Mouse (Mus musculus): ENCODE data around the gene Capn3. TPM values are rescaled to one million over a fixed set of nuclear protein-coding genes. Genes with fewer than 3 reads are reported as not detected.

Capn3 gene
- total and polyA plus RNA-seq, 2 experiments = 1.0 to 2.5 TPM

- Histone ChIP-seq H3K27ac (replicated peaks; ENCODE audit: insufficient read depth, low read depth, low read length) (no peak overlapping the region; the same call in 1 of the 2 replicates), H3K9ac (ENCODE audit: low read depth, low read length) (no peak overlapping the region), H3K4me1 (ENCODE audit: control insufficient read depth, insufficient read depth, low read length) (0 out of 2 replicates have a peak, but pooled peaks cover 3% of the 10 kb centered on the region), H3K4me3 (ENCODE audit: insufficient read depth, low read depth, low read length) (no peak overlapping the region), H3K27me3 (ENCODE audit: control insufficient read depth, insufficient read depth, low read length) (no peaks in the 10 kb centered on the region), H3K79me2 (ENCODE audit: control insufficient read depth, insufficient read depth, low read length) (no peaks in the 10 kb centered on the region), H3K36me3 (ENCODE audit: control insufficient read depth, insufficient read depth, low read length) (no peaks in the 10 kb centered on the region)
- TF ChIP-seq POLR2A (IDR thresholded peaks at IDR 0.05; ENCODE audit: extremely low read depth, insufficient read depth, low read length) = no peak
- no peak for TF ChIP-seq CTCF (IDR thresholded peaks at IDR 0.05; ENCODE audit: low read depth, low read length)
- 73% methylated on average over 8 of the region's 8 CpGs for WGBS
- DNase-seq (ENCODE audit: extremely low read depth, low read depth, low spot score) = no peak
Measured at GRCm38 (mm10) chr2:120482506-120483389, 26.9 kb downstream of the Capn3 start.

GRCm38 (mm10) chr2:120484241-120484640 is 28.4 kb downstream of the Capn3 start:
- no peak for DNase-seq (ENCODE audit: extremely low read depth, low read depth, low spot score)
- no peak overlapping the region for H3K4me3 ChIP-seq (ENCODE audit: insufficient read depth, low read depth, low read length)
- no peak for TF ChIP-seq CTCF (IDR thresholded peaks at IDR 0.05; ENCODE audit: low read depth, low read length)
- no peak overlapping the region for H3K9ac ChIP-seq (ENCODE audit: low read depth, low read length)
- H3K27ac ChIP-seq (replicated peaks; ENCODE audit: insufficient read depth, low read depth, low read length) = no peak overlapping the region
- H3K79me2 ChIP-seq (ENCODE audit: control insufficient read depth, insufficient read depth, low read length) = no peaks in the 10 kb centered on the region
- no peaks in the 10 kb centered on the region for H3K36me3 ChIP-seq (ENCODE audit: control insufficient read depth, insufficient read depth, low read length)
- 0 out of 2 replicates have a peak, but pooled peaks cover 3% of the 10 kb centered on the region for H3K4me1 ChIP-seq (ENCODE audit: control insufficient read depth, insufficient read depth, low read length)
- 87% methylated on average over 3 of the region's 3 CpGs for WGBS
- H3K27me3 ChIP-seq (ENCODE audit: control insufficient read depth, insufficient read depth, low read length) = no peaks in the 10 kb centered on the region

GRCm38 (mm10) chr2:120493254-120493653 is 37.4 kb downstream of the Capn3 start:
- no peak for TF ChIP-seq POLR2A (IDR thresholded peaks at IDR 0.05; ENCODE audit: extremely low read depth, insufficient read depth, low read length)
- no peak for TF ChIP-seq CTCF (IDR thresholded peaks at IDR 0.05; ENCODE audit: low read depth, low read length)
- no peak for DNase-seq (ENCODE audit: extremely low read depth, low read depth, low spot score)
- Histone ChIP-seq H3K79me2 (ENCODE audit: control insufficient read depth, insufficient read depth, low read length) (no peaks in the 10 kb centered on the region), H3K27me3 (ENCODE audit: control insufficient read depth, insufficient read depth, low read length) (no peaks in the 10 kb centered on the region), H3K4me1 (ENCODE audit: control insufficient read depth, insufficient read depth, low read length) (no peaks in the 10 kb centered on the region), H3K4me3 (ENCODE audit: insufficient read depth, low read depth, low read length) (no peak overlapping the region), H3K27ac (replicated peaks; ENCODE audit: insufficient read depth, low read depth, low read length) (no peak overlapping the region), H3K36me3 (ENCODE audit: control insufficient read depth, insufficient read depth, low read length) (no peaks in the 10 kb centered on the region), H3K9ac (ENCODE audit: low read depth, low read length) (no peak overlapping the region)
- 74% methylated on average over 4 of the region's 4 CpGs for WGBS

GRCm38 (mm10) chr2:120496511-120496910 is 40.7 kb downstream of the Capn3 start:
- Histone ChIP-seq H3K27me3 (ENCODE audit: control insufficient read depth, insufficient read depth, low read length) (no peaks in the 10 kb centered on the region), H3K27ac (replicated peaks; ENCODE audit: insufficient read depth, low read depth, low read length) (no peak overlapping the region), H3K4me3 (ENCODE audit: insufficient read depth, low read depth, low read length) (no peak overlapping the region), H3K36me3 (ENCODE audit: control insufficient read depth, insufficient read depth, low read length) (no peaks in the 10 kb centered on the region), H3K79me2 (ENCODE audit: control insufficient read depth, insufficient read depth, low read length) (no peaks in the 10 kb centered on the region), H3K9ac (ENCODE audit: low read depth, low read length) (no peak overlapping the region), H3K4me1 (ENCODE audit: control insufficient read depth, insufficient read depth, low read length) (no peaks in the 10 kb centered on the region)
- 91% methylated on average over 3 of the region's 3 CpGs for WGBS
- no peak for DNase-seq (ENCODE audit: extremely low read depth, low read depth, low spot score)
- TF ChIP-seq POLR2A (IDR thresholded peaks at IDR 0.05; ENCODE audit: extremely low read depth, insufficient read depth, low read length) (no peak), CTCF (IDR thresholded peaks at IDR 0.05; ENCODE audit: low read depth, low read length) (no peak)

GRCm38 (mm10) chr2:120499971-120500471 is 44.2 kb downstream of the Capn3 start:
- TF ChIP-seq POLR2A (IDR thresholded peaks at IDR 0.05; ENCODE audit: extremely low read depth, insufficient read depth, low read length) = no peak
- no peak for TF ChIP-seq CTCF (IDR thresholded peaks at IDR 0.05; ENCODE audit: low read depth, low read length)
- Histone ChIP-seq H3K4me1 (ENCODE audit: control insufficient read depth, insufficient read depth, low read length) (no peaks in the 10 kb centered on the region), H3K9ac (ENCODE audit: low read depth, low read length) (no peak overlapping the region; the same call in 1 of the 2 replicates), H3K27ac (replicated peaks; ENCODE audit: insufficient read depth, low read depth, low read length) (no peak overlapping the region), H3K27me3 (ENCODE audit: control insufficient read depth, insufficient read depth, low read length) (no peaks in the 10 kb centered on the region), H3K36me3 (ENCODE audit: control insufficient read depth, insufficient read depth, low read length) (no peaks in the 10 kb centered on the region), H3K4me3 (ENCODE audit: insufficient read depth, low read depth, low read length) (no peak overlapping the region), H3K79me2 (ENCODE audit: control insufficient read depth, insufficient read depth, low read length) (no peaks in the 10 kb centered on the region)
- DNase-seq (ENCODE audit: extremely low read depth, low read depth, low spot score) = no peak
- 31% methylated on average over 6 of the region's 6 CpGs for WGBS

Data from liver, adult 2 months (tissue).